Mouse (Mus musculus) thymus, postnatal 0 days (tissue): ENCODE results near the gene Dnah11. TPM values are rescaled to one million over a fixed set of nuclear protein-coding genes. Genes with fewer than 3 reads are reported as not detected.

Experiments
- DNase-seq: peaks from one replicate; pipeline ENCODE4 v3.0.0-alpha.2; 2015; ENCODE audit warnings: low spot score
- polyA plus RNA-seq: library from polyadenylated mRNA; unstranded; fragments of >200 nt; fragmentation: Nextera tagmentation; extraction: Ambion mirVana; gene quantifications from 2 replicates; pipeline ENCODE4 v1.2.1, GENCODE M21; 2015

The Dnah11 gene
- polyA plus RNA-seq, 1 experiment from 2014 or later = 0.03 TPM

- no peak for DNase-seq
Measured at GRCm38 (mm10) chr12:118094946-118095345, 103.9 kb downstream of the Dnah11 start.

DNA sequence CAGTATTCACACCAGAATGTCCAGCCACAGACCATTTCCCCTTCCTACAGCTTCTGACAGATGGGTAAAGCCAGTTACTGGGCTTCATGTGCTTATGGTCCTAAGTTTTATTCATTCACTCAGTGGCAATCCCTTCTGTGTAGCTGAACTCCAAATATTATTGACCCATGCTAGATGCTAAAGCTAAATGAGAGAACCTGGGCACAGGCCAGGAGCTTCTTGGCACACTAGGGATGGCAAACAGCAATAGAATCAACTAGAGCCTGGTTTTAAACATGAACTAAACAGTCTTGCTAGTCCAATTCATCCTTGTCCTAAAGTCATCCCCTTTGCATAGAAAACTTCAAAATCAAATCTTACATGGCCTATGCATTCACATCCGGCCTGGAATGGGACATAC lies 113.6 kb downstream of the Dnah11 start:
- DNase-seq = no peak

DNA sequence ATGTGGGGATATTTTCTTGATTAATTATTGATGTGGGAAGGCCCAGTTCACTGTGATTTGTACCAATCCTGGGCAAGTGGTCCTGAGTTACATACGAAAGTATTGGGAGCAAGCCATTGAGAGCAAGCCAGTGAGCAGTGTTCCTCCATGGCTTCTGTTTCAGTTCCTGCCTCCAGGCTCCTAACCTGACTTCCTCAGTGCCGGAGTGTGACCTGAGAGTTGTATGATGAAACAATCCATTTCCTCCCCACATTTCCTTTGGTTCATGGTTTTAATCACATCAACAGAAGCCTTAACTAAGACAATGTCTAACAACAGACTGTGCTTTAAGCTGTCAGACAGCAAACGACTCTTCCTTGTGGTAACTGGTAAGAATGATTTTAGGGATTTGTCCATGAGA lies 114.0 kb downstream of the Dnah11 start:
- no peak for DNase-seq

DNA sequence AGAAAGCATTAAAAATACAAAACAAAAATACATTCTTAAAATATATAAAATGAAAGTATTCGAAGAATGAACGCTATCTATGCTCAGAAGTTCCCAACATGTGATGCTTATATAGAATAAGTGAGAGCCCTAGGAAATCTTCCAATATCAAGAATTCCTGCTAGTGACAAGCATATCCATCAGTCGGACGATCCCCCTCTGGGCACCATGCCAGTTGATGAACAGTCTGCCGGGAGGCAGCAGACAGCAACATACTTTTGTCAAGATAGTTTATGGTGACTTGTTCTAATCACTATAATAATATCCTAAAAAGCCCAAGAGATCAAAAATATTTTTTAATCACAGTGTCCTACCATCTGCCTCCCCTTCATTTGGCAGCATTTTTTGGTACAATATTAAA lies 114.7 kb downstream of the Dnah11 start:
- DNase-seq = no peak

DNA sequence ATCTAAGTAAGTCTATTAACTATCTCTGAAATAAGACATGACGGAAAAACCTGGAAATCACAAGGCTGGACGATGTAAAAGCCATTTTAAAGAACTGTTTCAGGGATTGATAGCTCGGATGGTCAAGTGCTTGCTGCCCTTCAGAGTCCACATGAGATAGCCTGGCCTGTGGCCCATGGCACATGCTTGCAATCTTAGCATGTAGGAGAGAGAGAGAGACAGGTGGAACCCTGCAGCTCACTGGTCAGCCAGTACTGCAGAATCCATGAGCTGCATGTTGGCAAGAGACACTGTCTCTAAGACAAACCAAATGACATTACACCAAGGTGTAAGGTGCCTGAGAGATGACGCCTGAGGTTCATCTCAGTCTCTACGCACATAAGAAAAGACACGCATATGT lies 118.4 kb downstream of the Dnah11 start:
- no peak for DNase-seq

DNA sequence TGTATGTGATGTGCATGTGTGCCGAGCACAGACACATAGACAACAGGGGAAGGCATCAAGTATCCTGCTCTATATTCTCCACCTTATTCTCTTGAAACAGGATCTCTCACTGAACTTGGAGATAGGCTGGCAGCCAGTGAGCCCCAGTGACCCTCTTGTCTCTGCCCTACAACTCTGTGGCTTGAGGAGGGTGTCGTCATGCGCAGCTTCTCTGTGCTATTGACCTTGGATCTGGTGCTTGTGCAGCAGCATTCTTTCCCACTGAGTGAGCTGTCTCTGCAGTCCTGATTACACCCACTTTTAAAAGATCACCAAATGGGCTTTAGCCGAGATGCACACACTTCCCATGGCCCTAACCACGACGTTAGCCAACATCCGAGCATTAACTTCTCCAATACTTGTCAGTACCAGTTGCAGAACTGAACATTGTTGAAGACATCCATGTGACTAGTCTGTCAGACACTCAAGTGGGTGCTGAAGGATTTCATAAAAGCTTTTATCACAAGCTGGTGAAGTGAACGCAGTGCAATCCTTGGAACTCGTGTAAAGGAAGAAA lies 120.3 kb downstream of the Dnah11 start:
- no peak for DNase-seq

GRCm38 (mm10) chr12:118076802-118077201 lies 122.0 kb downstream of the Dnah11 start:
- DNase-seq = no peak

- DNase-seq = no peak
Measured at GRCm38 (mm10) chr12:118072181-118072872, 126.5 kb downstream of the Dnah11 start.

DNA sequence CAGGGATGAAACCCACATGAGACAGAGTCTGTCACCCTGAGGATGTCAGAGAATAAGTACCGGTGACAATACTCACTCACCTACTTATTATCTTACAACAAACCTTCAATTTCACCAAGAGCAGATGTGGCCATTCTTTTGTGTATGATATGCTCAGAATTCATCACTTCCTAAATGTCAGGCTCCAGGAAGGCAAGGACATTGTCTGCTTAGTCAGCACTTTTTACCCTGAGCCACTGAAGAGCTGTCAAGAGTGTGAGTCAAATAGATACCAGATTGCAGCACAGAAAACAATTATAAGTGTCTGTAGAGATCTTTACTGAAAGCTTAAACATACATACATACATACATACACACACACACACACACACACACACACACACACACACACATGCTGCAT lies 127.2 kb downstream of the Dnah11 start:
- DNase-seq = no peak

DNA sequence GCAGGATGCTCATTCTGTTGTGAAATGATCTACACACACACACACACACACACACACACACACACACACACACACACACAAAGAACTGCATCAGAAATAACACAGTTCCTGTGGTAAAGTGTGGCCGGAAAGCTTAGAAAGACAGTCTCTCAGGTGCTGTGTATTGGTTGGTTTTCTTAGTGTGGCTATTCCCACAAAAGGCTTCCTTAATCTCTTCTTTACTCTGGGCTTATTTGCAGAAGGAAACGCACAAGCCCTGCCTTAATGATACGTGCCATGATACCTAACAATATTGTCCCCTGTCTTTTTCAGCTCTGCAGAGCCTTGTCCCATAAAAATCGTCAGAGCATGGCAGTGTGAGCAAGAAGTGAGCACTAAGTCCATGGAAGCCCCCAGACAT lies 130.1 kb downstream of the Dnah11 start:
- no peak for DNase-seq

DNA sequence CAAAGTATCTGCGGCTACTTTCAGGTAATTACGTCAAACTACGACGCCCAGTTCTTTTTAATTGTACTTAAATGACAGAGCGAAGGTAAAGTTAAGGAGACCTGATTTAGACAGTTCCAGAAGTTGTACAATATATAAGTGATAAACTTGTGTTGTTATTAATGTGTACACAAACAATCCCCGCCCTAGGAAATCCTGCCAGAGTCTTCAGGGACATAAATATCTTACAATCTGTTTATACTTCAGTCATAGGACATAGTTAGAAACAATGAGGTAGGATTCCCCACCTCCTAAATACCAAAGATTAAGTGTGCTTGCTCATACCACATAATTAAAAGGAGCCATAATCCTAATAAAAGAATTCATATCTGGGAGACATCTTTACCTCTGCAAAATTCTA lies 136.5 kb downstream of the Dnah11 start:
- DNase-seq = no peak

DNA sequence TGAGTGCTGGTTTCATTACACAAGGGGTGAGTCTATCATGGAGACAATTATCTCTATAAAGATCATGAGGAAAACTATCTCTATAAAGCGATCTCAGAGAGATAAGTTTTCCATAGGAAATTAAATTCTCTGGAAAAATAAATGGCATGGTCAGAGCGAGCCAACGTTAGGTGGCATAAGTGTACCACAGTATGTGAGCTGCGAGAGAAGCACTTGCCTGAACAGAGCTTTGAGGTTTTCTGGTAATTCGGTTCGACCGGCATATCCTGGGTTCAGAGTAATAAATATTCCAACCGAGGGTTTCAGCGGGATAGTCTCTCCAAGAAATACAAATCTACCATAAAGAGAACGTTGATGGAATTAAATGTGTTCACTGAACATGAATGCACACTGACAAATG lies 142.0 kb downstream of the Dnah11 start:
- no peak for DNase-seq

GRCm38 (mm10) chr12:118045381-118045780 lies 153.5 kb downstream of the Dnah11 start:
- no peak for DNase-seq

DNA sequence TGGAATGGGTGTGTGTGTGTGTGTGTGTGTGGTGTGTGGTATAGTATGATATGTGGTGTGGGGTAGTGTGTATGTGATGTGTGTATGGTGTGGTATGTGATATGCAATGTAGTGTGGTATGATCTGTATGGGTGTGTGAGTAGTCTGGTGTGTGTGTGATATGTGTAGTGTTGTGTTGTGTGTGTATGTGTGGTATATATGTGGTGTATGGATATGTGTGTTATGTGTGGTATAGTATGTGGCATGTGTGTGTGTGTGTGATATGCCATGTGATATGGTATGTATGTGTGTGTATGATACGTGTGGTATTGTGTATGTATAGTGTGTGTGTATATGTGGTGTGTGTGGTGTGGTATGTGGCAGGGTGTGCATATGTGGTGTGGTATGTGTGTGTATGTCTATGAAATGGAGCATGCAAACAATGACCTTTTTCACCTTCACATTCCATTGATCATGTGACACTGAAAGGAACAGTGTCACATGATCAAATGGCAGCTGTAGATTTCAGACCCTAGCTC lies 155.7 kb downstream of the Dnah11 start:
- no peak for DNase-seq

DNA sequence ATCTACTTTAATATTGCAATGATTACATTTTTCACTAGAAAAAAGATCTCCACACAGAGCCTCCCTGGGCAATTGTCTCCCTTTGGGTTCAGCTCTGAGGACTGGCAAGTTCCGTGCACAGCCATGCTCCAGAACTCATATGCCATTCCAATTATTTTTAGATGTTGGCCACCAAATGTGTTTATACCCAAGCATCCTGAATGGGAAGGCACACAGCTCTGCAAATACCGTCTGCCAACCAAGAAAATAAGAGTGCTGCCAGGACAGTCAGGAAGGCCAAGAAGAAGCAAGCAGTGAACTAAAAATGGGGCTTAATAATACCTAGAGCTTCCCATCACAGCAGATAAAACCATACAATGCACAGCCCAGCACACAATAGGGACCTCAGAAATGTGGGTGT lies 156.6 kb downstream of the Dnah11 start:
- DNase-seq = no peak

DNA sequence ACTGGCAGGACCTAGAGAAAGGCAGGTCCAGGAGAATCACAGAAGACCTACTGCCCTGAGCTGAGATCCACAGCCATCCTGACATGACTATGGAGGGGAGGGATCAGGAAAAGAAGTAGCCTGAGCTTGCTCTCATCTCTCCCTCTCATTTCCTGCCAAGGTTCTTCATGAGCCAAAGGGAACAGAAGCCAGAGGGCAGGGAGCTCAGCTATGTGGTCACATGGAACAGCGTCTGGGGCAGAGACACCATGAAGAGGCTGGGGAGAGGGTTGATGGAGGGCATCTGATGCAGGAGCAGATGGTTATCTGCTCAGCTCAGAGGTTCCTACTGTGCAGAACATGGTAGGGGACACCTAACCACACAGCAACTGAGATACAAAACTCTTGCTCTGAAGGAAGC lies 163.9 kb downstream of the Dnah11 start:
- DNase-seq = no peak

- DNase-seq = no peak
Measured at GRCm38 (mm10) chr12:118025771-118026170, 173.1 kb downstream of the Dnah11 start.

DNA sequence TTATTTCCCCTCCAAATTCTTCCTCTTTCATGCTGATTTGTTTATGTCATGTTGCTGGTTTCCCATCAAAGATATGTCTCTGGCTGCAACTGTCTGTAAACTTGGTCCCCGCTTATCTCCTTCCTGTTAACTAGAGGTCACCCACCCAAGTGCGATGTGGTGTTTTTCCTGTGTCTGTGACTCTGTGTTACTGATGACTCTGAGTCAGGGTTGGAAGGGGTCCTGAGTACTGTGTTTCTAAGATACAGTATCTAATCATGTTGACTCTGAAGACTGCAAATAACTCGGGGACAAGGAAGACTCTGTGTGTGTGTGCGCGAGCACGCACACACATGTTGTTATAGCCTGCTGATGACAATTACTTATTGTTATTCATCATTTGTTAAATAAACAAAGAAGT lies 179.9 kb downstream of the Dnah11 start:
- DNase-seq = no peak

GRCm38 (mm10) chr12:118013872-118014271 lies 185.0 kb downstream of the Dnah11 start:
- DNase-seq = no peak

GRCm38 (mm10) chr12:118011921-118012320 lies 186.9 kb downstream of the Dnah11 start:
- no peak for DNase-seq

GRCm38 (mm10) chr12:117994938-117995337 lies 203.9 kb downstream of the Dnah11 start:
- peak; percentile 33 for DNase-seq

GRCm38 (mm10) chr12:117993499-117993898 lies 205.3 kb downstream of the Dnah11 start:
- DNase-seq = peak; percentile 82
